Mouse (Mus musculus): ENCODE results near the gene Zfp462. TPM values are rescaled to one million over a fixed set of nuclear protein-coding genes. Genes with fewer than 3 reads are reported as not detected.

Zfp462 gene
- polyA plus RNA-seq, 1 experiment from 2014 or later: 0.38 TPM

DNA sequence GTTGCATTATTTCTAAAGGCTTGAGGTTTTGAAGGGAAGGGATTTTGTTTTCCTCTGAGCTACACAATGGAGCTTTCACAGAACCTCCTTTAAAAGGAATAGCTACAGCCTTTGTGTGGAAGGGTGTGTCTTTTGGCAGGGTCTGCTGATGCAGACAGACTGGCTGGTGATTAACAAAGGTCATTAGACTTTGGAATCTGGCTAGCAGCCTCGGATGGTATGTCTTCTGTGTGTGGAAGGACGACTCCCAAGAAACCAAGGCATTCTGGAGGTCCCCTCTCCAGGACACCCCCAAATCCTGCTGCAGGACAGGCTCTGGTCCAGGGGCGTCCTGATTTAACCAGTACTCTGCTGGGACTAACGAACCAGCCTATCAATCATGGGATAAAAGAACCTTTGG lies 60.2 kb downstream of the Zfp462 start:
- H3K4me3 ChIP-seq: no peak overlapping the region
- no peak overlapping the region for H3K9ac ChIP-seq
- no peaks in the 10 kb centered on the region; the same call in 1 of the 2 replicates for H3K9me3 ChIP-seq (replicated peaks)
- peak overlapping the region; percentile 14 for H3K4me2 ChIP-seq
- peaks cover 13% of the 10 kb centered on the region for H3K36me3 ChIP-seq
- peaks cover 16% of the 10 kb centered on the region; the same call in 1 of the 2 replicates for H3K4me1 ChIP-seq
- H3K27ac ChIP-seq: peak overlapping the region; percentile 33
- 32% methylated on average over 4 of the region's 4 CpGs for WGBS (ENCODE audit: insufficient replicate concordance)
- H3K27me3 ChIP-seq (replicated peaks): no peaks in the 10 kb centered on the region
- ATAC-seq: no peak

DNA sequence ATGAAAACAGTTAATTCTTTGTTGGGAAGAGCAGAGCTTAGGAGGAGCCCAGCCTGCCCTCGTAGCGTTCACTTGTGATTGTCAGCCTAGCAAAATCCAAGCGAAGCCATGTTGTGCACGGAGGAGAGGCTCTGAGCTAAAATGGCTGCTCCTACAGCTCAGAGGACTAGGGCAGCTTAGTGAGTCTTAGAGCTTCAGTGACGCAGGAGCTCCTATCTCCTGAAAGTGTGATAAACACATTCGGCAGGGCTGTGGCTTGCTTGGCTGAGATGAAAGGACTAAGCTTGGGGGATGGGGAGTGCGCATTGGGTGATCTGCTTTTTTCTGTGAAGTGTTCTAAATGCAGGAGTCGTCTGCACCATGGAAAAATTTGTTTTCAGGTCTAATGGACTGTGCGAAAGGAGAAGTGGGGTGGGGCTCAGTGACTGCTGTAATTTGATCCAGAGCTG lies 60.7 kb downstream of the Zfp462 start:
- 23% methylated on average over 9 of the region's 9 CpGs for WGBS (ENCODE audit: insufficient replicate concordance)
- H3K27me3 ChIP-seq (replicated peaks): no peaks in the 10 kb centered on the region
- H3K27ac ChIP-seq: peak overlapping the region; percentile 33
- peaks cover 16% of the 10 kb centered on the region; the same call in 1 of the 2 replicates for H3K4me1 ChIP-seq
- H3K4me3 ChIP-seq: no peak overlapping the region
- H3K9me3 ChIP-seq (replicated peaks): no peaks in the 10 kb centered on the region; the same call in 1 of the 2 replicates
- peaks cover 13% of the 10 kb centered on the region for H3K36me3 ChIP-seq
- ATAC-seq: peak; percentile 67
- no peak overlapping the region for H3K9ac ChIP-seq
- peak overlapping the region; percentile 14 for H3K4me2 ChIP-seq

DNA sequence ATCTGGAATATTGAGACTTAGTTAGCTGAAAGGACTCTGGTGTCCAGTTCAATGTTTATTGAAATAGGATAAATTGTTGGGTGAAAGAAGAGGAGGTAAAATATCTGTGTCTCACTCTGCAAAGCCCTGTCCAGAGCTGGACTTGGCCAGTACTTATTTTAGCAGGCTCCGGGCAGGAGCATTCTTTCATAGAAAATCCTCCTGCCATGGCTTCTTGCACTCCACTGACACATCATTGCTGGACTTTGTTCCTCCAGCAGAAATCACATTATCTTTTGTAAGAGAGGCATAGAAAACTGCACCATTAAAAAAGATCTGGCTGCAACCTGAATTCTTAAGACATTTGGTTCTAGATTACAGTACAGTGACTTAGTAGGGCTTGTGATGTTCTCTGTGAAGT lies 61.2 kb downstream of the Zfp462 start:
- Histone ChIP-seq H3K27ac (peak overlapping the region; percentile 33), H3K36me3 (peaks cover 13% of the 10 kb centered on the region), H3K9ac (no peak overlapping the region), H3K27me3 (replicated peaks) (no peaks in the 10 kb centered on the region), H3K4me2 (peak overlapping the region; percentile 14), H3K4me1 (peaks cover 16% of the 10 kb centered on the region; the same call in 1 of the 2 replicates), H3K4me3 (no peak overlapping the region), H3K9me3 (replicated peaks) (no peaks in the 10 kb centered on the region; the same call in 1 of the 2 replicates)
- 75% methylated on average over 1 of the region's 1 CpGs for WGBS (ENCODE audit: insufficient replicate concordance)
- ATAC-seq: no peak

DNA sequence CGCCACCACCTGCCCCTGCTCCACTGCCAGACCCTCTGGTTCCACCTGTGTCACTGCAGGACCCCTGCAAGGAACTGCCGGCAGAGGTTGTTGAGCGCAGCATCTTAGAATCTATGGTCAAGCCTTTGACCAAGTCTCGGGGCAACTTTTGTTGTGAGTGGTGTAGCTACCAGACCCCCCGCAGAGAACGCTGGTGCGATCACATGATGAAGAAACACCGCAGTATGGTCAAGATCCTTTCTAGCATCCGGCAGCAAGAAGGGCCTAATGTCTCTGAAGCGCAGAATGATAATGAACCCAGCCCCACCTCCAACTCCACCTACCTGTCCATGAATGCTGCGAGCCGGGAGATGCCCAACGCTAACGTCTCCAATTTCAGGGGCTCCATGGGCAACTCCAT lies 63.8 kb downstream of the Zfp462 start:
- Histone ChIP-seq H3K4me2 (no peak overlapping the region), H3K36me3 (peaks cover 18% of the 10 kb centered on the region), H3K27me3 (replicated peaks) (no peaks in the 10 kb centered on the region), H3K4me3 (no peak overlapping the region), H3K27ac (no peak overlapping the region), H3K4me1 (peaks cover 12% of the 10 kb centered on the region; the same call in 1 of the 2 replicates), H3K9ac (no peak overlapping the region), H3K9me3 (replicated peaks) (no peaks in the 10 kb centered on the region; the same call in 1 of the 2 replicates)
- ATAC-seq: no peak
- 85% methylated on average over 14 of the region's 14 CpGs for WGBS (ENCODE audit: insufficient replicate concordance)

DNA sequence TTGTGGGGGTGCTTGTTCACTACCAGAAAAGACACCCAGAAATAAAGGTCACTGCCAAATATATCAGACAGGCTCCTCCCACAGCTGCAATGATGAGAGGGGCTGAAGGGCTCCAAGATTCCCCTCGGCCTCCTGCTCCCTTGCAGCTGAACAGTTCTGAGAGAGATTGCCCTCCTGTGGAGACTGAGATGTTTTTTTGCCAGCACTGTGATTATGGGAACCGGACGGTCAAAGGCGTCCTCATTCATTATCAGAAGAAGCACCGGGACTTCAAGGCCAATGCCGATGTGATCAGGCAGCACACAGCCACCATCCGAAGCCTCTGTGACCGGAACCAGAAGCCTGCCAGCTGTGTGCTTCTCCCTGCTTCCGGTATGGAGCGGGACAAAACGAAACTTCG lies 66.5 kb downstream of the Zfp462 start:
- H3K4me3 ChIP-seq: no peak overlapping the region
- no peak for ATAC-seq
- peaks cover 18% of the 10 kb centered on the region for H3K36me3 ChIP-seq
- H3K4me1 ChIP-seq: no peaks in the 10 kb centered on the region
- H3K27me3 ChIP-seq (replicated peaks): no peaks in the 10 kb centered on the region
- no peak overlapping the region for H3K9ac ChIP-seq
- H3K27ac ChIP-seq: no peak overlapping the region
- H3K9me3 ChIP-seq (replicated peaks): no peaks in the 10 kb centered on the region; the same call in 1 of the 2 replicates
- 84% methylated on average over 12 of the region's 12 CpGs for WGBS (ENCODE audit: insufficient replicate concordance)
- H3K4me2 ChIP-seq: no peak overlapping the region

DNA sequence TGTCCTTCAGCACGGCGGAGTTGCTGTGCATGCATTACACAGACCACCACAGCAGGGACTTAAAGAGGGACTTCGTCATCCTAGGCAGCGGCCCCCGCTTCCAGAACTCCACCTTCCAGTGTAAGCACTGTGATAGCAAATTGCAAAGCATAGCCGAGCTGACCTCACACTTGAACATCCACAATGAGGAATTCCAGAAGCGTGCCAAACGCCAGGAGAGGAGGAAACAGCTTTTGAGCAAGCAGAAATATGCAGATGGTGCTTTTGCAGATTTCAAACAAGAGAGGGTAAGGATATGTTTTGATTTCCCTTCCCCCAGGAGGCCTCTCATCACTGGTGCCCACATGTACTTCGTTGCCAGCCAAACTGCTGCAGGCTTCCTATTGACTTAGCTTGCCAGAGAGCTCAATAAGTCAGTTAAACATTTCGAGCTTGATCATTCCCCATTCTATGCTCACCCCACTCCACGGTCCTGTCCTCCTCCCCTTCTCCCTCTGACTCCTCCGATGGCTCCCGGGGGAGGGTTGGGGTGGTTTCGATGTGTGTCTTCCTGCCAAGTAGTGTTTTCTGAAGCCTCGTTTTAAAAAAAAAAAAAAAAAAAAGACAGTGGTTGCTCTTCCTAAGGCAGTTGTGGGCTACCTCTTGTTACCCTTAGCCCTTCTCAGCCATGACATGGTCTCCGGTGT lies 68.9 kb downstream of the Zfp462 start:
- H3K4me1 ChIP-seq: no peaks in the 10 kb centered on the region
- ATAC-seq: no peak
- H3K27ac ChIP-seq: no peak overlapping the region
- H3K4me3 ChIP-seq: no peak overlapping the region
- no peaks in the 10 kb centered on the region; the same call in 1 of the 2 replicates for H3K9me3 ChIP-seq (replicated peaks)
- WGBS (ENCODE audit: insufficient replicate concordance): 68% methylated on average over 16 of the region's 16 CpGs
- peaks cover 14% of the 10 kb centered on the region; the same call in 1 of the 2 replicates for H3K36me3 ChIP-seq
- no peak overlapping the region for H3K9ac ChIP-seq
- H3K4me2 ChIP-seq: no peak overlapping the region
- H3K27me3 ChIP-seq (replicated peaks): no peaks in the 10 kb centered on the region

DNA sequence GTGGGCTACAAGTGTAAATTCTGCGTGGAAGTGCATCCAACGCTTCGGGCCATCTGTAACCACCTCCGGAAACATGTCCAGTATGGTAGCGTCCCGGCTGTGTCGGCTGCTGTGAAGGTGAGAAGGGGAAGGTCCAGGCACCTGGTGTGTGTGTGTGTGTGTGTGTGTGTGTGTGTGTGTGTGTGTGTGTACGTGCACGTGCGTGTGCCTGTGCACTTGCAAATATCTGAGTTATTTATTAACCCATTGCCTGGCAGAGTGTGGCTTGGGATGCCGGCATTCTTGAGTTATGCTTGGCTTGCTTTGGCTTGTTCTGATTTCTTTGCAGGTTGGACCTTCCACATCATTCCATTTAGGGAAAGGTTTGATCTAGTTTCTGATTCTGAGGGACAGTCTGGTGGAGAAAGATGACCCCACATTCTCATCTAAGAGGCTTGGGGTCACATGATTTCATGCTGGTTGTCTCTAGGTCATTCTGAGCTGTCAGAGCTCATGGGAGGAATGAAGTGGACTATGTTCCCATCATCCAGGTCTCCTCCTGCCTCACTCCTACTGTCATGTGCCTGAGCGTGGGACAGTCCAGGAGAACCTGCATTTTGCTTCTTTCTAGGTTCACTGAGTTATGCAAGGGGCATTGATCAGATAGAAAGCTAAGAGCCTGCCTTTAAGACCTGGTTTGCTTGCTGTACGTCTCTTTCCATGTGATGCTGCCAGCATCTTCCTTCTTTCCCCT lies 70.0 kb downstream of the Zfp462 start:
- no peaks in the 10 kb centered on the region for H3K4me1 ChIP-seq
- H3K9me3 ChIP-seq (replicated peaks): no peaks in the 10 kb centered on the region
- H3K4me3 ChIP-seq: no peak overlapping the region
- H3K4me2 ChIP-seq: no peak overlapping the region
- no peak overlapping the region for H3K27ac ChIP-seq
- 74% methylated on average over 13 of the region's 13 CpGs for WGBS (ENCODE audit: insufficient replicate concordance)
- H3K9ac ChIP-seq: no peak overlapping the region
- ATAC-seq: no peak
- H3K36me3 ChIP-seq: peaks cover 5% of the 10 kb centered on the region; the same call in 1 of the 2 replicates
- H3K27me3 ChIP-seq (replicated peaks): no peaks in the 10 kb centered on the region

DNA sequence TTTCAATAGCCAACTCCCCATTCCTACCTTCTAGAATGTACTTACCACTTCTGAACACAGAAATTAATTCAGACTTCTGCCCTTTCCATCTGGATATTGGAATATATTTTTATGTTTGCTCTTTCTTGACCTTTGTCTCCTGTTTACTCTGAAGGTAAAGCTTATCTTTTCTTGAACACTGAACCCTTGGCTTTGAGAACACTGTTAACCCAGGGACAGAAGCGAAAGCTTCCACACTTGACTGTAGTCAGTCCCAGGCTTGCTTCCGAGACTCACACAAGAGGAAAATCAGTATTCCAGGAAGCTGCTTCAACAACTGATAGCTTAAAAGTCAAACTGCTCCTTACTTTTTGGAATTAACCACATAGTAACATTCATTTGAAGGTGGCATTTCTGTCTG lies 70.7 kb downstream of the Zfp462 start:
- WGBS (ENCODE audit: insufficient replicate concordance): 72% methylated on average over 2 of the region's 2 CpGs
- no peak overlapping the region for H3K4me3 ChIP-seq

DNA sequence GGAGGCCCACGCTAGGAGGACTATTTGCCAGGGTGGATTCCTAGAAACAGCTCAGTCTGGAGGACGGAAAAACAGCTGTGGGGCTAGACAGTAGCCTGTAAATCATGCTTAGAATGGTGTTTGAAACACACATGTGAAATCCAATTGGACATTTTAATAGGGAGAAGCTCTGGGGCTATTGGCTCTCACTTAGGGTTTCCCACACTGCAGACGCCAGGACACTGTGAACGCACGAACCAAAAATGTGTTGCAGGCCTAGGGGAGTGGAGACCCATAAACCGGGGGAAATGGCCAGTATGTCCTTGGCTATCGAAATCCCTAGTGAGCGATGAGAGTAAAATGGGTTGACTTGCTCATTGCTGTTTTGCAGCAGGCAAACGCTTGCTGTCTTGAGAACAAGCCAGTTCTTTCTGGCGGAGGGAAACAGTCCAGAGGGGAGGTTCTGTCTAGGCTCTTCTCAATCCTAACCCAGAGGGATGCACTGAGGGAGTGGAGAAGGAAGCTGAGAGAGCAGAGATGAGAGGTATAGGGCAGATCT lies 81.3 kb downstream of the Zfp462 start:
- Histone ChIP-seq H3K9me3 (replicated peaks) (no peaks in the 10 kb centered on the region), H3K4me3 (no peak overlapping the region), H3K27ac (no peak overlapping the region), H3K27me3 (replicated peaks) (no peaks in the 10 kb centered on the region), H3K4me2 (no peak overlapping the region), H3K9ac (no peak overlapping the region), H3K36me3 (peaks cover 5% of the 10 kb centered on the region; the same call in 1 of the 2 replicates), H3K4me1 (no peaks in the 10 kb centered on the region)
- WGBS (ENCODE audit: insufficient replicate concordance): 76% methylated on average over 10 of the region's 10 CpGs
- no peak for ATAC-seq

More for the DNA sequence above, 70.7 kb downstream of the Zfp462 start:
- ATAC-seq: no peak
- Histone ChIP-seq H3K36me3 (peaks cover 5% of the 10 kb centered on the region; the same call in 1 of the 2 replicates), H3K4me1 (no peaks in the 10 kb centered on the region), H3K27me3 (replicated peaks) (no peaks in the 10 kb centered on the region), H3K9me3 (replicated peaks) (no peaks in the 10 kb centered on the region), H3K4me2 (no peak overlapping the region), H3K9ac (no peak overlapping the region), H3K27ac (no peak overlapping the region)

DNA sequence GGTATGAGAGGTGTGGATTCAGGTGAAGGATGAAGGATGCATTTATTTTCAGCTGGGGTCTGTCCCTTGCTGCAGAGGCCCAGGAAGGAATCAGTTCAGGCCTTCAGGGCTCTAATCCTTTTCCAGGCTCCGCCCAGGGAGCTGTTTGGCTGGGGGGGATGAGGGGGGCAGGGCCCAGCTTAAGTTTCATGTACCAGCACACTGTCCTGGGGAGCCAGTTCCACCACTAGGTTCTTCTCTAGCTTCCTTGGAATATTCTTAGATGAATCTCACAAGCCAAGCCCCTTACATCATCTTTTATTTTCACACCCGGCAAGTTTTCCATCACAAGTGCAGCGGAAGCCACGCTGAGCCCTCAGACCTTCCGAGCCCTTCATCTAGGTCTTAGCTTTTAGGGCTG lies 85.6 kb downstream of the Zfp462 start:
- 72% methylated on average over 5 of the region's 5 CpGs for WGBS (ENCODE audit: insufficient replicate concordance)
- H3K4me3 ChIP-seq: no peak overlapping the region
- no peaks in the 10 kb centered on the region for H3K4me1 ChIP-seq
- H3K27me3 ChIP-seq (replicated peaks): no peaks in the 10 kb centered on the region
- no peak overlapping the region for H3K9ac ChIP-seq
- H3K9me3 ChIP-seq (replicated peaks): no peaks in the 10 kb centered on the region
- no peak for ATAC-seq
- no peaks in the 10 kb centered on the region for H3K36me3 ChIP-seq
- no peak overlapping the region for H3K4me2 ChIP-seq
- no peak overlapping the region for H3K27ac ChIP-seq

DNA sequence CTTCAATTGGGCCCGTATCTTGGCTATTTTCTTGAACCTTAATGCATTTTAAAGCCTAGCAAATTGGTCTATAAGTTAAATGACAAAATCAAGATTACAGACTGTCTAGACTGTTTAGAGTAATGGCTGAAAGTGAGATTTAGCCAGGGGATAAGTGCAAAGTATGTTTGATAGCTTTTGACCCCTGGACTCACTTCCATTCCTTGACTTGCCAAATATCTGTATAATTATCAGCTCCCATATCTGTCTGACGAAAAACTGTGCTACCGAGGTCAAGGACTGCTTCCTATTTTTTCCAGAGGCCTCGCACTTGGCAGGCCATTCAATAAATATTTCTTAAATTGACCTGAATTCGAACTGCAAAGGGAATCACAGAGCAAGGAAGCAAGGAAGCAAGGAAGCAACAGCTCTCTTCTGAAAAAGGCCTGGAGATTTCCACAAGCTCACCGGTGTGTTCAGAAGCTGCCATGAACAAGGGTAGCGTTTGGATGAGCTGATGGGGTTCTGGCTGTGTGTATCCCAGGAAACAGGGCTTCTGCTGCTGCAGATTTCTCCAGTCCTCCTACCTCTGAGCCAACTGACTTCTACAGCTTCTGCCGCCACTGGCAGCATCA lies 87.6 kb downstream of the Zfp462 start:
- WGBS (ENCODE audit: insufficient replicate concordance): 59% methylated on average over 8 of the region's 8 CpGs
- H3K4me3 ChIP-seq: no peak overlapping the region
- H3K27me3 ChIP-seq (replicated peaks): no peaks in the 10 kb centered on the region
- H3K27ac ChIP-seq: no peak overlapping the region
- H3K4me1 ChIP-seq: no peaks in the 10 kb centered on the region
- H3K4me2 ChIP-seq: no peak overlapping the region
- no peak overlapping the region for H3K9ac ChIP-seq
- H3K36me3 ChIP-seq: no peaks in the 10 kb centered on the region
- no peak for ATAC-seq
- no peaks in the 10 kb centered on the region for H3K9me3 ChIP-seq (replicated peaks)

DNA sequence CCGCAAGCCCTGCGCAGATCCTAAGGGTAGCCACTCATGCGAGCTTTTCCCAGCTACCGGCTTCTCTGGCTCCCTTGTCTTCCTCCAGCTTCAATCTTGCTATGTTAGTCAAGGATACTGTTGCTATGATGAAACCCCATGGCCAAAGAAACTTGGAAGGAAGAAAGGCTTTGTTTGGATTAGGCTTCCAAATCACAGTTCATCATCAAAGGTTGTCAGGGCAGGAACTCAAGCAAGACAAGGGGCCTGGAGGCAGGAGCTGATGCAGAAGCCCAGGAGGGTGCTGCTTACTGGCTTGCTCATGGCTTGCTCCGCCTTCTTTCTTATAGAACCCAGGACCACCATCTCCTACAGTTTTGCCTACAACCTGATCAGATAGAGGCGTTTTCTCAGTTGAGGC lies 88.6 kb downstream of the Zfp462 start:
- 75% methylated on average over 6 of the region's 6 CpGs for WGBS (ENCODE audit: insufficient replicate concordance)
- no peak overlapping the region for H3K4me3 ChIP-seq
- H3K27ac ChIP-seq: no peak overlapping the region
- H3K4me1 ChIP-seq: no peaks in the 10 kb centered on the region
- no peak overlapping the region for H3K9ac ChIP-seq
- no peaks in the 10 kb centered on the region for H3K36me3 ChIP-seq
- no peaks in the 10 kb centered on the region for H3K27me3 ChIP-seq (replicated peaks)
- no peak for ATAC-seq
- H3K4me2 ChIP-seq: no peak overlapping the region
- no peaks in the 10 kb centered on the region for H3K9me3 ChIP-seq (replicated peaks)

Data from liver, embryonic 12.5 days (tissue).